Mouse (Mus musculus) lung, embryonic 16.5 days (tissue): ENCODE measurements around the gene Akap5. TPM values are rescaled to one million over a fixed set of nuclear protein-coding genes. Genes with fewer than 3 reads are reported as not detected.

ENCODE experiments used
- ATAC-seq: fragments of 200-750 bp; cut with Nextera tagmentation; 2 replicates; pipeline ENCODE4 v1.8.0; 2017; ENCODE audit warnings: low read depth, mild to moderate bottlenecking, moderate library complexity
- H3K27ac ChIP-seq: fragments of 300-500 bp; sonication (generic); 2 replicates; pipeline ENCODE4 v1.5.1; 2014; ENCODE audit warnings: mild to moderate bottlenecking, control low read depth, low read length
- H3K27me3 ChIP-seq: fragments of 300-500 bp; sonication (generic); 2 replicates; pipeline ENCODE4 v1.6.1; 2014; ENCODE audit warnings: low read depth, low read length, mixed read lengths; ENCODE audit not compliant: control insufficient read depth, insufficient read depth
- H3K36me3 ChIP-seq: fragments of 300-500 bp; sonication (generic); 2 replicates; pipeline ENCODE4 v1.6.1; 2014; ENCODE audit warnings: low read length; ENCODE audit not compliant: control insufficient read depth, insufficient read depth
- H3K4me1 ChIP-seq: fragments of 300-500 bp; sonication (generic); replicated peaks from 2 replicates; pipeline ENCODE4 v1.6.1; 2014; ENCODE audit warnings: low read length, mixed read lengths; ENCODE audit not compliant: control insufficient read depth, insufficient read depth
- H3K4me2 ChIP-seq: fragments of 300-500 bp; sonication (generic); 2 replicates; pipeline ENCODE4 v1.6.1; 2014; ENCODE audit warnings: low read depth, low read length, control low read depth
- H3K4me3 ChIP-seq: fragments of 300-500 bp; sonication (generic); 2 replicates; pipeline ENCODE4 v1.5.1; 2014; ENCODE audit warnings: mild to moderate bottlenecking, low read length, control low read depth
- H3K9ac ChIP-seq: fragments of 300-500 bp; sonication (generic); 2 replicates; pipeline ENCODE4 v1.6.1; 2014; ENCODE audit warnings: low read length, control low read depth
- H3K9me3 ChIP-seq: fragments of 300-500 bp; sonication (generic); 2 replicates; pipeline ENCODE4 v1.6.1; 2016; ENCODE audit warnings: low read length; ENCODE audit not compliant: control insufficient read depth
- WGBS: fragments of 180-500 bp; shearing (Covaris S2); extraction: QIAGEN DNeasy Blood & Tissue Kit; methylation state at CpG from one replicate; pipeline ENCODE4 v1.1.7; 2014; 5-methylcytosine and 5-hydroxymethylcytosine counted together
- polyA plus RNA-seq: library from polyadenylated mRNA; unstranded; fragments of >200 nt; fragmentation: Nextera tagmentation; extraction: Ambion mirVana; gene quantifications from 2 replicates; pipeline ENCODE4 v1.2.1, GENCODE M21; 2015

Akap5 gene
- polyA plus RNA-seq, 1 experiment from 2014 or later, result 35.7 TPM

DNA sequence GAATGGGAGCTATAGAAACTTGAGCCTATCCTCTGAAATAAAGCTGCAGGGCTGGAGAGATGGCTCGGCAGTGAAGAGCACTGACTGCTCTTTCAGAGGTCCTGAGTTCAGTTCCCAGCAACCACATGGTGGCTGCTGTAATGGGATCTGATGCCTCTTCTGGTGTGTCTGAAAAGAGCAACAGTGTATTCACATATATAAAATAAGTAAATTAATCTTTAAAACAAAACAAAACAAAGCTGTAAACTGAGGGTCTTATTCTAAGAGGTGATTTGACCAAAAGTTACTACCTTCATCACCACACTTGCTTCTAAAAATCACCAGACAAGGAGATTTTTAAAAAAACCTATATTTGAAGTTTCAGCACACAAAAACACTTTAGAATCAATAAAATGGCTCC is 36.2 kb downstream of the Akap5 start:
- Histone ChIP-seq H3K4me1 (peaks cover 5% of the 10 kb centered on the region; the same call in 1 of the 2 replicates), H3K4me3 (no peak overlapping the region), H3K27me3 (no peaks in the 10 kb centered on the region), H3K4me2 (no peak overlapping the region), H3K9me3 (no peaks in the 10 kb centered on the region), H3K36me3 (no peaks in the 10 kb centered on the region), H3K9ac (no peak overlapping the region), H3K27ac (no peak overlapping the region)
- WGBS, result 70% methylated on average over 1 of the region's 1 CpGs
- no peak for ATAC-seq

DNA sequence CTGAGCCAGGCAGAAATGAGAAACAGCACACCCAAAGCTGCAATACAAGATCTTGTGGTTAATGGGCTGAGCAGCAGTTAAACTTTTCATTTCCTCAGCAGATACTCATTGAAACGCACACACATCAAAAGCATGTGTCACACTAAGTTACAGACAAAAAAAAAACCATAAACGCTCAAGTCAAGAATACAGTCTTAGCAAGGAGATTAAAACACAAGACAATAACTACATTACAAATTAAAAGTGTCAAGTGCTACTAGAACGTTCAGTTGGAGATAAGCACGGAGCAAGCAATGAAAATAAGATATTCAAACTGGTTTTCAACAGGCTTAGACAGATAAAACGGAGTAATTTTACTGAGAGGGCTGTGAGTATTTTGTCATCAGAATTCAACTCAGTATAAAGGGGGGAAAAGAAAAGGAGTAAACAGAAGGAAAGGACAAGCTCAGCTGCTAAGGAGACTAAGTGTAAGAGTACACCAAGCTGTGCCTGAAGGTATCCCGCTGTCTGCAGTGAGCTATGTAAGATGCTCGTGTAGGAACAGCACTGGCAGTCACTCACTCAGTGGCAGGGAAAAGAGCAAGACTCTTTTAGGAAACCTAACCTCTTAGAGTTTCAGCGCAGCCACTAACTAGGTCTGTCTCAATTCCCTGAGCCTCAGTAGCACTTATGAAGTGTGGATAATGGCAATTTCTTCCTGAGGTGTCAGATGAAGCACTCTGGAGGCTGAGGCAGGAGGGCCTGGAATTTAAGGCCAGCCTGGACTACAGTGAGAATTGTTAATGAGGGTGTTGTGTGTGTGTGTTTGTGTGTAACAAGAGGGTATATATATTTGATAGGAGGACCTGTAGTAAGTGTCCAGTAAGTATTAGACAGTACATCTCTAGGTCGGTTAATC is 37.0 kb downstream of the Akap5 start:
- Histone ChIP-seq H3K27me3 (no peaks in the 10 kb centered on the region), H3K36me3 (no peaks in the 10 kb centered on the region), H3K9ac (no peak overlapping the region), H3K9me3 (no peaks in the 10 kb centered on the region), H3K4me2 (no peak overlapping the region), H3K4me3 (no peak overlapping the region), H3K27ac (no peak overlapping the region), H3K4me1 (peaks cover 7% of the 10 kb centered on the region; the same call in 1 of the 2 replicates)
- no peak for ATAC-seq
- WGBS, result 54% methylated on average over 9 of the region's 9 CpGs

DNA sequence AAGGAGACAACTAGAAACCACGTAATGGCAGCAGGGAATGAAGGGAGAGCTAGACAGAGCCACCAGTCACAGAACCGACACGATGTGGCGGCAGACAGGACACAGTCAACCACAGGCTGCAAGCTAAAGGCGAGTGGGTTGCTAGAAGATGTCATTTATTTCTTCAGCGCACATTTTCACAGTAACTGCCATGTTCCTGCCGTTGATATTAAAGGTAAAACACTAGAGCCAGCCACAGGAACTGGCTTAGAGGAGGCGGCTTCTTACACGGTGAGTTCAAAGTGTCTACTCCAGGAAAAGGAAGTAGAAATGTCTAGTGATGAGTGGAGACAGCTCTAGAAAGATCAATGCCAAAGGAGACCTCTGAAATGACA is 37.6 kb downstream of the Akap5 start:
- H3K4me2 ChIP-seq, result no peak overlapping the region
- no peak overlapping the region for H3K27ac ChIP-seq
- H3K9ac ChIP-seq, result no peak overlapping the region
- H3K4me1 ChIP-seq, result peaks cover 7% of the 10 kb centered on the region
- no peak for ATAC-seq
- no peaks in the 10 kb centered on the region for H3K9me3 ChIP-seq
- H3K4me3 ChIP-seq, result no peak overlapping the region
- 66% methylated on average over 9 of the region's 9 CpGs for WGBS
- no peaks in the 10 kb centered on the region for H3K36me3 ChIP-seq
- H3K27me3 ChIP-seq, result no peaks in the 10 kb centered on the region

DNA sequence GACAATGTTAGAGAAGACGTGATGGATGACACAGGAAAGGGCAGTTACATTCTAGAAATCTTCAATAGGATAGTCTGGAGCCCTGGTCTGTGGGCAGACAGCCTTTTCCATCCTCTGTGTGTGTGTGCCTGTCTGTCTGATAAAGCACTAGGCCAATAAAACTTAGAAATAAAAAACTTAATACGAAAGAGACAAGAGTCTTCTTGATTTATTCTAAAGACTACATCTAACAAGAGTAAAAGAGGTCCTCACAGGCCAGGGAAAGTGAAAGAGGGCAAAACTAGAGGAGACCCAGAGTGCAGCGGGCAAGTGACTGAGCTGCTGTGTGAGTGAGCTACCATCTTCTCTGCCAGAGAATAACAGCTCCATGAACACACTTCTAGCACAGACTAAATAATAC is 41.6 kb downstream of the Akap5 start:
- Histone ChIP-seq H3K4me3 (no peak overlapping the region), H3K9ac (no peak overlapping the region), H3K4me1 (peaks cover 22% of the 10 kb centered on the region), H3K9me3 (no peaks in the 10 kb centered on the region), H3K27me3 (no peaks in the 10 kb centered on the region), H3K4me2 (no peak overlapping the region), H3K27ac (no peak overlapping the region), H3K36me3 (no peaks in the 10 kb centered on the region)
- 81% methylated on average over 3 of the region's 3 CpGs for WGBS
- no peak for ATAC-seq

DNA sequence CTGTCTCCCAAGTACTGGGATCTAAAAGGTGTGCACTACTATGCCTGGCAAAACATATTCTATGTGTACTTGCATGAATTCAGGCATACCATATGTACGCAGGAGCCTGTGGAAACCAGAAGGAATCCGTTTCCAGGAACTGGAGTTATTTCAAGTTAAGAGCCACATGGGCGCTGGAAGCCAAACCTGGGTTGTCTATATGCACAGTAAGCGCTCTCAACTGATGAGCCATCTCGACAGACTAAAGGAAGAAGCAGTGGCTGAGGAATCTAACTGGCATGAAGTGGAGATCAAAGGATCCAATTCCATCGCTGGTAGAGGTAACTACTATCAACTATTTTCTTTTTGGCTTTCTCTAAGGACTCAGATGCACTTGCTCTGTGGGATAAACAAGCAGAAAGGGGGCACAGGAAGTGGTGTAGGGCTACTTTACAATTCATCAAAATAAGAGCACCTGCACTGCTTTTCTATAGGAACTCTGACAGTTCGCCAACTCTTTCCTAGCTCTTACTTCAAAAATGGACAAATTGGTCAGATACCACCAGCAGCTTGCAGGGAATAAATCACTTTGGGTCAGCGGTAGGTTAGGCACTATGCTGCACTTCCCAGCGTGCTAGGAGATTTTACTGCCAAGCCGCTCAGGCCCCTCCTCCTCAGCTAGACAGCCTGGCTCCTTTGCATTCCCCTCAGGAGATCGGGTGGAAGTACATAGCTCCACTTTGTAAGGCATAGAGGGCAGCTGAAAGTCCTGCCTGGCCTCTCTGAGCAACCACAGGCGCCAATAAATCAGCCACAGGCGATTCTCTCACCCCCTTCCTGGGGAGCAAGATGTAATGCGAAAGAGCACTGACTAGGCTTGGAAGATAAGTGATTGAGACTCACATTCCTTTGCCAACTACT is 42.7 kb downstream of the Akap5 start:
- H3K27ac ChIP-seq, result no peak overlapping the region; the same call in 1 of the 2 replicates
- no peak for ATAC-seq
- H3K9me3 ChIP-seq, result no peaks in the 10 kb centered on the region
- peak overlapping the region; percentile 4 for H3K4me3 ChIP-seq
- 20% methylated on average over 14 of the region's 14 CpGs for WGBS
- H3K4me1 ChIP-seq, result peaks cover 28% of the 10 kb centered on the region
- H3K36me3 ChIP-seq, result no peaks in the 10 kb centered on the region
- peak overlapping the region; percentile 85 for H3K4me2 ChIP-seq
- peak overlapping the region; percentile 38; the same call in 1 of the 2 replicates for H3K9ac ChIP-seq
- no peaks in the 10 kb centered on the region for H3K27me3 ChIP-seq

DNA sequence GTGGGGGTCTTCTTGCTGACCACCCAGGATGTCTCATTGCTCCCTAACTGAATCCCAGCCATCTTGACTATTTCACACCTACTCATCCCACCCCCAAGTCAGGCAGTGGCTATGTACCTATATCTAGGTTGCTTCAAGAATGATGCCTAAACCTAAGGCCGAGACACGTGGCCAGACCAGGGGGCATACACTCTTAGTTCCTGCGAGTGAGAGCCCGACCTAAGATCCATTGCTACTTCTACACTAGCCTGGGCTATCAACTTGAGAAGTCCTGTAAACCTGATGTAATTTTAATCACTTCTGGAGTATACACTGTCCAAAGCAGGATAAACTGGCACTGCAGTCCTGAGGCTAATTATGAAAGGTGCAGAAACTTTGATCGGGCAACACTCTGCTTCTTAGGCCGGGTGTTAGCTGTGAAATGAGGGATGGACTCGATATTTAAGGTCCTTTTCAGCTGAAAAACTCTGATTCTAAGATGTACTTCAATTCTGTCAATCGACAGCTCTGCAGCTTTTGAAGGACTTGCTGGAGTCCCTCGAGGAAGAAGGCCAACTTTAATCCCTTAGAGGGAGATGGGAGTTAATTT is 43.6 kb downstream of the Akap5 start:
- H3K9me3 ChIP-seq, result no peaks in the 10 kb centered on the region
- H3K4me3 ChIP-seq, result peak overlapping the region; percentile 94
- H3K4me2 ChIP-seq, result peak overlapping the region; percentile 85
- H3K9ac ChIP-seq, result peak overlapping the region; percentile 99
- no peak for ATAC-seq
- no peak overlapping the region; the same call in 1 of the 2 replicates for H3K27ac ChIP-seq
- 9% methylated on average over 9 of the region's 9 CpGs for WGBS
- peaks cover 31% of the 10 kb centered on the region for H3K4me1 ChIP-seq
- H3K27me3 ChIP-seq, result no peaks in the 10 kb centered on the region
- no peaks in the 10 kb centered on the region for H3K36me3 ChIP-seq

DNA sequence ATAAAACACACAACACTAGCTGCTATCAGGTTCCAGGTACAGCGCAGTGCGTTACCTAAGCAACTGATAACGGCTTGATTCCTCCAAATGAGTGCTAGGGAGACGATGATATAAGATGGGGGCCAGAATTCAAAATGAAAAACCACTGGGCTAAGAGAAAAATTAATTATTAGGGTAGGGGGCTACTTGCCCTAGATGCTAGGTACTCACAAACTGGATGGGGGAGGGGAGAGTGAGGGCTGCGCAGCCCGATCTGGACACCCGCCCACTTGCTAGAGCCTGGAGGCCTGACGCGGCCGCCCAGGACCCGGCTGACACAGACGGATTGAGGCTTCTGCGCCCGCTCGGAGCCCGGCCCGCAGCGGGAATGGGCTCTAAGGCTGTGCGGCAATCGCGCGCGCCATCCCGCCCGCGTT is 44.1 kb downstream of the Akap5 start:
- no peaks in the 10 kb centered on the region for H3K9me3 ChIP-seq
- WGBS, result under 1% methylated on average over 26 of the region's 26 CpGs
- no peaks in the 10 kb centered on the region for H3K36me3 ChIP-seq
- H3K27me3 ChIP-seq, result no peaks in the 10 kb centered on the region
- H3K4me1 ChIP-seq, result peaks cover 31% of the 10 kb centered on the region
- H3K9ac ChIP-seq, result peak overlapping the region; percentile 99
- peak overlapping the region; percentile 94 for H3K4me3 ChIP-seq
- H3K4me2 ChIP-seq, result peak overlapping the region; percentile 85
- peak overlapping the region; percentile 100 for H3K27ac ChIP-seq
- peak; percentile 16 for ATAC-seq

DNA sequence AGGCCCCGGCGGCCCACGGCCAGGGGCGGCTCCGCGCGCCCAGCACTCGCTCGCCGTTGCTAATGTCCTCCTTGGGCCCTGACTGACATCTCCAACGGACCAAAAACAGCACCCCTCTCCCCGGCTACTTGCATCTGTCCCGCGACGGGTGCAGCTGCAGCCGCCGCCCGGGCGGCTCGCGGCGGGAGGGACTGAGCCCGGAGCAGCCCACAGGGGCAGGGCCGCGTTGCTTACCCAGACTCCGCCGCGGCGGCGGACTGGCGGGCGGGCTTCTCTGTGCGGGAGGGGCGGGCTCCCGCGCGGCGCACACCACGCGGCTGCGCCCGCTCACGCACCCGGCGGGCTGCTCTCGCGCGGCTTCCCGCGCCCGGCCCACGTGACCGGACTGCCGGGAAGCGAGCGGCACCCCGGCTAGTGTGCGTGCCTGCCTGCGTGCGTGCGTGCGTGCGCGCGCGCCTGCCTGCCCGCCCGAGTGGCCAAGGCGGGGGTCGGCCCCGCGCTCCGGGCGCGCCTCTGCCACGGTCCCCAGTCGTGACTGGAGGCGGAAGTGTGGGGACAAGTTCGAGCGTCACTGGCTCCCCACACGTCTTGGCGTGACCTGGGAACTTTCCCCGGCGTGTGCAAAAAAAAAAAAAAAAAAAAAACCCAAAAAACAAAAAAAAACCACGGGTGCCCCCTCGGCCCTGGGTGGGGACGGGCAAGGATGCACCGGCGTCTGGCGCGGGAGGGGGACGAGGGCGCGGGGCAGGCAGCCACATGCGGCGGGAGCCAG is 44.7 kb downstream of the Akap5 start, which contains the start of gene Zbtb25:
Zbtb25 (minus strand) TSS at position 397 of the 772 bp plus-strand sequence.
- H3K4me2 ChIP-seq, result peak within 1 kb of the TSS; percentile 85
- H3K9me3 ChIP-seq, result no peaks in the 10 kb centered on the region
- ATAC-seq, result peak; percentile 77
- under 1% methylated on average over 57 of the region's 96 CpGs for WGBS
- peak within 1 kb of the TSS; percentile 99 for H3K9ac ChIP-seq
- H3K4me3 ChIP-seq, result peak within 1 kb of the TSS; percentile 94
- H3K27ac ChIP-seq, result peak within 1 kb of the TSS; percentile 100
- no peaks in the 10 kb centered on the region for H3K36me3 ChIP-seq
- H3K4me1 ChIP-seq, result peaks cover 31% of the 10 kb centered on the region
- H3K27me3 ChIP-seq, result no peaks in the 10 kb centered on the region
